Mouse (Mus musculus) megakaryocyte, embryonic 14.5 days (primary cell): ENCODE data around the gene Tmem110.

Experiments used
- FLI1 ChIP-seq: IDR thresholded peaks from 2 replicates; pipeline ENCODE4 v1.6.1; 2012; ENCODE audit warnings: low read length, inconsistent platforms, mixed read lengths
- GATA1 ChIP-seq: IDR thresholded peaks from 3 replicates; pipeline ENCODE4 v1.6.1; 2012; ENCODE audit warnings: mixed read lengths, low read length, inconsistent platforms, borderline replicate concordance

DNA sequence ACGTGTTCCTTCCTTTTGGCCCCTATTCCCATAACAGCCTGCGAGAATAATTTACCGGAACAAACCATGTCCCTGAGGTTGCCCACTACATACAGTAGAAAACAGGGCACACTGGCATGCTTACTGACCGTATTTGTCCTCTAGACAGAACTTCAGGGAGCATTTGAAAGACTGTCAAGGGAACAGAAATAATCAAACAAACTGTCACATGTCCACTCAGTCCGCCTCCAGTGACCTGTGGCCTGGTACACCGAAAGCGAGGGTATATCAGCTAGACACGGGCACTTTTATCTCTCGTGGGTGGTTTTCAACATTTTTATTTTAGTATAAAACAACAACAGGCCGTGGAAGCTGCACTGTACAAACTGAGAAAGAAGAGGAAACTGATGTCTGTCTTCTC is 43.4 kb downstream of the Tmem110 start:
- no peak for TF ChIP-seq GATA1
- TF ChIP-seq FLI1: no peak
